Mouse (Mus musculus) CH12.LX (cell line): ENCODE data around the gene Slc25a26.

Experiments
- CTCF ChIP-seq, 2 experiments: IDR thresholded peaks in 1 of 2; conservative IDR thresholded peaks in 1 of 2; 2 replicates each; pipeline ENCODE4 v1.5.1; 2011 to 2012; ENCODE audit warnings: low read depth in 2 of 2, low read length in 2 of 2, improper control_type of control experiment in 1 of 2, inconsistent platforms in 1 of 2, mild to moderate bottlenecking in 1 of 2, moderate library complexity in 1 of 2
- POLR2A ChIP-seq: IDR thresholded peaks from 2 replicates; pipeline ENCODE4 v1.6.1; 2011; ENCODE audit warnings: low read depth, mild to moderate bottlenecking, improper control_type of control experiment, low read length

DNA sequence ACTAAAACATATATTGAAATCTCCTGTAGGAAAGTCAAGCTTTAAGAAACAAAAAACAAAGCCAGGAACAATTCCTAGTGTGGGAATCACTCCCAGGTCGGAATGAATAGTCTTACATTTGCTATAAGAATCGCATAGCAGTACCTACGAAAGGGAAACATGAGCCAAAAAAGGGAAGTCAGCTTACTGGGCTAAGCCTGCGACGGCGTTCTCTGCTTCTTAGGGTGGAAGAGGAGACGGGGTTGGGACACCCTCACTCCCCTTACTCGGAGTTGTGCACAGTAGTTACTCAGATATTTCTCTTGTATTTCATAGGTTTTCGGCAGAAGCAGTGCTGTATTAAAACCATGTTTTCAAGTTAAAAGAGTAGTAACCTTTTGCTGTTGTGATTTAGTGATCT, 81.9 kb downstream of the Slc25a26 start:
- TF ChIP-seq CTCF (conservative IDR thresholded peaks at IDR 0.05 in 1 of 2, IDR thresholded peaks at IDR 0.05 in 1 of 2; ENCODE audit: low read depth in 2 of 2, low read length in 2 of 2) (no peak), POLR2A (no peak)
